Mouse (Mus musculus) limb, embryonic 13.5 days (tissue): ENCODE measurements at regions not wholly inside any gene's neighbourhood (a gene's known extent, or its start where the extent isn't known, plus 50 kb on each side); places are given as distances from the start of the nearest gene placed in this dataset.

Experiments
- ATAC-seq: fragments of 200-750 bp; cut with Nextera tagmentation; 2 replicates; pipeline ENCODE4 v1.8.0; 2017; ENCODE audit warnings: low read depth, moderate number of reproducible peaks, moderate TSS enrichment; ENCODE audit not compliant: low FRiP score
- H3K27ac ChIP-seq: fragments of 300-500 bp; sonication (generic); 2 replicates; pipeline ENCODE4 v1.5.1; 2015; ENCODE audit warnings: inconsistent platforms, mild to moderate bottlenecking, moderate library complexity
- H3K27me3 ChIP-seq: fragments of 300-500 bp; sonication (generic); 2 replicates; pipeline ENCODE4 v1.6.1; 2015; ENCODE audit warnings: mild to moderate bottlenecking, inconsistent platforms
- H3K36me3 ChIP-seq: fragments of 300-500 bp; sonication (generic); 2 replicates; pipeline ENCODE4 v1.6.1; 2015; ENCODE audit warnings: inconsistent platforms, mild to moderate bottlenecking, moderate library complexity
- H3K4me1 ChIP-seq: fragments of 300-500 bp; sonication (generic); 2 replicates; pipeline ENCODE4 v1.6.1; 2015; ENCODE audit warnings: inconsistent platforms
- H3K4me2 ChIP-seq: fragments of 300-500 bp; sonication (generic); replicated peaks from 2 replicates; pipeline ENCODE4 v1.6.1; 2015; ENCODE audit warnings: inconsistent platforms, mild to moderate bottlenecking, moderate library complexity
- H3K4me3 ChIP-seq: fragments of 300-500 bp; sonication (generic); 2 replicates; pipeline ENCODE4 v1.5.1; 2015; ENCODE audit warnings: moderate library complexity, mild to moderate bottlenecking, inconsistent platforms
- H3K9ac ChIP-seq: fragments of 300-500 bp; sonication (generic); 2 replicates; pipeline ENCODE4 v1.6.1; 2015; ENCODE audit warnings: mild to moderate bottlenecking, inconsistent platforms
- H3K9me3 ChIP-seq: fragments of 300-500 bp; sonication (generic); 2 replicates; pipeline ENCODE4 v1.6.1; 2016; ENCODE audit warnings: inconsistent platforms
- WGBS: fragments of 180-500 bp; shearing (Covaris S2); methylation state at CpG from one replicate; pipeline ENCODE4 v1.1.7; 2015; 5-methylcytosine and 5-hydroxymethylcytosine counted together

DNA sequence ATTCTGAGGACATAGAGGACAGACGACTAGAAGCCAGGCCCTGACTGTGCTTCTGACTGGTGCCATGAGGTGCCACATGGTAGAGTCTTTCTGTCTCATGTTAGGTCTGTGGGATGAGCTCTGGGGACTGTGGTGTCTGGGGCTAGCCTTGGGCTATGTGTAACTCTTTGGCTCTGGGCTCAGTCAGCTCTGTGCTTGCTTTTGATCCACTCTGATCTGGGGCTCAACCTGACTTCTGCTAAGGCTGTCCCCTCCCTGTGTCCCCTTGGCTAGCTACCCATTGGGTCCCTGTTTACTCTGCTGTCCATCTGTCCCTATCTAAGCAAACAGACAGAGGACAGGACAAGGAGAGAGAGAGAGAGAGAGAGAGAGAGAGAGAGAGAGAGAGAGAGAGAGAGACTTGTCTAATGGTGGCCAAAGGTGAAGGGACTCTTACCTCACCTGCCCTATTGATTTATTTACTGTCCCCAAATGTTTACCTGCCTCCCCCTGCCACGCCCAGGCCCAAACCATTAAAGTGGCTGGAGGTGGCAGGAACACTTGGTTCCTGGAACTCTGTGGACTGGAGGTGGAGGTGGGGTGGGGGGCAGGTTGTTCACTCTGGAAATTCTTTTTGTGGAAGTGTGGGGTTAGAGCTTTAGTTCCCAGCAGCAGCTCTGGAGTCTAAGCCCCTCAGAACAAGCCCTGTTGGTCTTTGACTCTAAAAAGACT is 51.4 kb upstream of the Rxra start:
- Histone ChIP-seq H3K27ac (no peak overlapping the region), H3K9me3 (no peaks in the 10 kb centered on the region), H3K4me2 (no peak overlapping the region), H3K9ac (no peak overlapping the region), H3K4me1 (peaks cover 9% of the 10 kb centered on the region), H3K36me3 (no peaks in the 10 kb centered on the region), H3K27me3 (no peaks in the 10 kb centered on the region), H3K4me3 (no peak overlapping the region)
- no peak for ATAC-seq
- 74% methylated on average over 2 of the region's 2 CpGs for WGBS
